Mouse (Mus musculus) stomach, postnatal 0 days (tissue): ENCODE data around the gene Prpf3.

Experiments used
- CTCF ChIP-seq: IDR thresholded peaks from 2 replicates; pipeline ENCODE4 v1.5.1; 2016; ENCODE audit warnings: antibody characterized with exemption, low read depth, mild to moderate bottlenecking, moderate library complexity
- EP300 ChIP-seq: optimal IDR thresholded peaks from 2 replicates; pipeline ENCODE3; 2016; ENCODE audit warnings: antibody characterized with exemption

DNA sequence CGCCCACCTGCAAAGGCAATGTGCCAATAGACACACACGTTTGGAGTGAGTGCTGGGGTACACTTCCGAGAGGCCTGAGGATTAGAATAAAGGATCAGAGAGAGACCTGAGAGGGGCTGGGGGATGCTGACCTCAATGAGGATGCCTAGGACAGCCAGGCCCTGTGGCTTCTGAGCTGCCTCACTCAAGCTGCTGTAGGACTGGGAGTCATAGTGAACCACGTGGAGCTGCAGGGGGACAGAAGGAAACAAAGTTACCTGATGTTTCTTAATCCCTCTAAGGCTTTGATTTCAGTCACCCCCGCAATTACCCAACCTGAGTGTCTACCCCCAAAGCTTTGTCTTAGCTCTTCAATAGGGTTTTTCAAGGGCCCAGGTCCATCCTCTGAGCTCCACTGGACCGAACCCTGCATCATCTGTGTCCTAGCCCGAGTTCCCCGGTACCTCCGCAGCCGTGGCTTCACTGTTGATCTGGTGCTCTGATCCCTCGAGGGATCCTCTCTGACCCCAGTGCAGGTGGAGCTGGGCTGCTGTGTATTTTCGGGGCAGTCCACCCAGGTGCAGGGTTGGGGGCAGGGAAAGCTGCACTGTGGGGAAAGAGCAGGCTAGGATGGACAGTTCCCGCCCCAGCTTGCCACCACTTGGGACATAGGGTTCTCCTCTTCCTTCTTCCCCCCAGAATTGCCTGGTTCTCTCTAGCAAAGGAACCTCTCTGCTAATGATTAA is 44.3 kb upstream of the Prpf3 start:
- TF ChIP-seq CTCF (no peak), EP300 (no peak)
